Mouse (Mus musculus) brain, embryonic 14.5 days (tissue): ENCODE measurements around the gene Scn3a.

Experiments used
- CTCF ChIP-seq: fragments of 200-500 bp; IDR thresholded peaks from 2 replicates; pipeline ENCODE4 v1.5.1; 2012; ENCODE audit warnings: inconsistent platforms, mild to moderate bottlenecking, moderate library complexity, borderline replicate concordance; ENCODE audit not compliant: insufficient read depth, insufficient read length; ENCODE audit errors: extremely low read depth
- POLR2A ChIP-seq: fragments of 200-500 bp; IDR thresholded peaks from 2 replicates; pipeline ENCODE4 v1.6.1; 2012; ENCODE audit warnings: mild to moderate bottlenecking, inconsistent platforms, borderline replicate concordance; ENCODE audit not compliant: poor library complexity, insufficient read depth, insufficient read length, severe bottlenecking; ENCODE audit errors: extremely low read depth

- TF ChIP-seq CTCF (no peak), POLR2A (no peak)
Observed at GRCm38 (mm10) chr2:65465694-65466093, 101.7 kb downstream of the Scn3a start.
